Mouse (Mus musculus): ENCODE results near the gene a.
"Not testable (repeated sequence)": the region's sequence is repeated elsewhere in the genome, so short reads cannot be mapped to it uniquely, and the experiment has no call there.

a gene

DNA sequence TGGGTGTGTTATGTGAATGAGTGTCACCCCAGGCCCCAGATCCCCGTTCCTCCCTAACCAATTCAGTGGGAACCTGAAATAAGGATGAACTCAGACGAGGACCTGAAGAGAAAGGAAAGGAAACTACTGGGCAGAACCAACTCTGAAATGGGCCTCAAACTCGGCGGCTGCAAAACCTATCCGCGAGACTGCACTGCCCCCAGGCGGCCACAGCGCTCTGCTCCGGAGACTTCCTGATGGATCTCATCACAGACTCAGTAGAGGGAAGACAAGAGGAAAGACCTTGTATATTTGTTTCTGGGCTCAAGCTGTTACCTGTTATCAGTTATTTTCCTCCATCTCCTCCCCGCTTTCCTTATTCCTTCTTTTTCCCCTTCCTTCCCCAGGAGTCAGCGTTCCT, 151.9 kb downstream of the a start:
- H3K4me1 ChIP-seq (replicated peaks; ENCODE audit: low read depth, low read length), result peaks cover 9% of the 10 kb centered on the region; the same call in 1 of the 2 replicates
- no peak overlapping the region for H3K4me3 ChIP-seq (replicated peaks; ENCODE audit: low read length)
- no peaks in the 10 kb centered on the region for H3K36me3 ChIP-seq (ENCODE audit: insufficient read depth, low read length)
- no peak for TF ChIP-seq POU5F1 (IDR thresholded peaks at IDR 0.05; ENCODE audit: borderline replicate concordance, low read length)
- TF ChIP-seq NANOG (IDR thresholded peaks at IDR 0.05; ENCODE audit: borderline replicate concordance, low read length), result no peak
- peak; percentile 55 for TF ChIP-seq CTCF (conservative IDR thresholded peaks at IDR 0.05; ENCODE audit: low read length)
- no peaks in the 10 kb centered on the region for H3K9me3 ChIP-seq (ENCODE audit: low read length)
- H3K27me3 ChIP-seq (ENCODE audit: insufficient read depth, low read length), result peaks cover 29% of the 10 kb centered on the region

- Histone ChIP-seq H3K4me1 (replicated peaks; ENCODE audit: low read depth, low read length) (peaks cover 9% of the 10 kb centered on the region; the same call in 1 of the 2 replicates), H3K27me3 (ENCODE audit: insufficient read depth, low read length) (peaks cover 8% of the 10 kb centered on the region; the same call in 1 of the 2 replicates), H3K9me3 (ENCODE audit: low read length) (no peaks in the 10 kb centered on the region), H3K36me3 (ENCODE audit: insufficient read depth, low read length) (no peaks in the 10 kb centered on the region), H3K4me3 (replicated peaks; ENCODE audit: low read length) (no peak overlapping the region)
- TF ChIP-seq CTCF (conservative IDR thresholded peaks at IDR 0.05; ENCODE audit: low read length) (no peak), NANOG (IDR thresholded peaks at IDR 0.05; ENCODE audit: borderline replicate concordance, low read length) (no peak), POU5F1 (IDR thresholded peaks at IDR 0.05; ENCODE audit: borderline replicate concordance, low read length) (no peak)
Observed at GRCm38 (mm10) chr2:154946921-154947320, 155.7 kb downstream of the a start.

- no peaks in the 10 kb centered on the region for H3K9me3 ChIP-seq (ENCODE audit: low read length)
- no peak overlapping the region for H3K4me3 ChIP-seq (replicated peaks; ENCODE audit: low read length)
- H3K4me1 ChIP-seq (replicated peaks; ENCODE audit: low read depth, low read length), result no peaks in the 10 kb centered on the region
- no peaks in the 10 kb centered on the region for H3K27me3 ChIP-seq (ENCODE audit: insufficient read depth, low read length)
- no peaks in the 10 kb centered on the region for H3K36me3 ChIP-seq (ENCODE audit: insufficient read depth, low read length)
- TF ChIP-seq POU5F1 (IDR thresholded peaks at IDR 0.05; ENCODE audit: borderline replicate concordance, low read length), result no peak
- no peak for TF ChIP-seq CTCF (conservative IDR thresholded peaks at IDR 0.05; ENCODE audit: low read length)
Observed at GRCm38 (mm10) chr2:154949352-154949751, 158.2 kb downstream of the a start.

GRCm38 (mm10) chr2:154949877-154950276, 158.7 kb downstream of the a start:
- H3K27me3 ChIP-seq (ENCODE audit: insufficient read depth, low read length), result no peaks in the 10 kb centered on the region
- H3K4me3 ChIP-seq (replicated peaks; ENCODE audit: low read length), result no peak overlapping the region
- H3K9me3 ChIP-seq (ENCODE audit: low read length), result no peaks in the 10 kb centered on the region
- no peaks in the 10 kb centered on the region for H3K36me3 ChIP-seq (ENCODE audit: insufficient read depth, low read length)
- no peak for TF ChIP-seq POU5F1 (IDR thresholded peaks at IDR 0.05; ENCODE audit: borderline replicate concordance, low read length)
- no peak for TF ChIP-seq NANOG (IDR thresholded peaks at IDR 0.05; ENCODE audit: borderline replicate concordance, low read length)
- no peak for TF ChIP-seq CTCF (conservative IDR thresholded peaks at IDR 0.05; ENCODE audit: low read length)
- no peaks in the 10 kb centered on the region for H3K4me1 ChIP-seq (replicated peaks; ENCODE audit: low read depth, low read length)

GRCm38 (mm10) chr2:154950601-154951000, 159.4 kb downstream of the a start:
- Histone ChIP-seq H3K4me1 (replicated peaks; ENCODE audit: low read depth, low read length) (no peaks in the 10 kb centered on the region), H3K9me3 (ENCODE audit: low read length) (no peaks in the 10 kb centered on the region), H3K36me3 (ENCODE audit: insufficient read depth, low read length) (no peaks in the 10 kb centered on the region), H3K4me3 (replicated peaks; ENCODE audit: low read length) (no peak overlapping the region), H3K27me3 (ENCODE audit: insufficient read depth, low read length) (no peaks in the 10 kb centered on the region)
- no peak for TF ChIP-seq NANOG (IDR thresholded peaks at IDR 0.05; ENCODE audit: borderline replicate concordance, low read length)
- TF ChIP-seq POU5F1 (IDR thresholded peaks at IDR 0.05; ENCODE audit: borderline replicate concordance, low read length), result no peak
- no peak for TF ChIP-seq CTCF (conservative IDR thresholded peaks at IDR 0.05; ENCODE audit: low read length)

- Histone ChIP-seq H3K4me3 (replicated peaks; ENCODE audit: low read length) (no peak overlapping the region), H3K27me3 (ENCODE audit: insufficient read depth, low read length) (no peaks in the 10 kb centered on the region), H3K4me1 (replicated peaks; ENCODE audit: low read depth, low read length) (peaks cover 16% of the 10 kb centered on the region), H3K9me3 (ENCODE audit: low read length) (no peaks in the 10 kb centered on the region), H3K36me3 (ENCODE audit: insufficient read depth, low read length) (no peaks in the 10 kb centered on the region)
- TF ChIP-seq CTCF (conservative IDR thresholded peaks at IDR 0.05; ENCODE audit: low read length) (no peak), POU5F1 (IDR thresholded peaks at IDR 0.05; ENCODE audit: borderline replicate concordance, low read length) (no peak), NANOG (IDR thresholded peaks at IDR 0.05; ENCODE audit: borderline replicate concordance, low read length) (no peak)
Observed at GRCm38 (mm10) chr2:154959486-154959885, 168.3 kb downstream of the a start.

- Histone ChIP-seq H3K4me1 (replicated peaks; ENCODE audit: low read depth, low read length) (peaks cover 17% of the 10 kb centered on the region), H3K9me3 (ENCODE audit: low read length) (no peaks in the 10 kb centered on the region), H3K36me3 (ENCODE audit: insufficient read depth, low read length) (no peaks in the 10 kb centered on the region), H3K27me3 (ENCODE audit: insufficient read depth, low read length) (no peaks in the 10 kb centered on the region), H3K4me3 (replicated peaks; ENCODE audit: low read length) (no peak overlapping the region)
- TF ChIP-seq POU5F1 (IDR thresholded peaks at IDR 0.05; ENCODE audit: borderline replicate concordance, low read length), result no peak
- no peak for TF ChIP-seq NANOG (IDR thresholded peaks at IDR 0.05; ENCODE audit: borderline replicate concordance, low read length)
- no peak for TF ChIP-seq CTCF (conservative IDR thresholded peaks at IDR 0.05; ENCODE audit: low read length)
Observed at GRCm38 (mm10) chr2:154959909-154960308, 168.7 kb downstream of the a start.

GRCm38 (mm10) chr2:154963176-154963575, 172.0 kb downstream of the a start:
- H3K36me3 ChIP-seq (ENCODE audit: insufficient read depth, low read length), result no peaks in the 10 kb centered on the region
- H3K4me3 ChIP-seq (replicated peaks; ENCODE audit: low read length), result no peak overlapping the region
- H3K4me1 ChIP-seq (replicated peaks; ENCODE audit: low read depth, low read length), result peaks cover 17% of the 10 kb centered on the region
- H3K9me3 ChIP-seq (ENCODE audit: low read length), result no peaks in the 10 kb centered on the region
- H3K27me3 ChIP-seq (ENCODE audit: insufficient read depth, low read length), result no peaks in the 10 kb centered on the region
- no peak for TF ChIP-seq POU5F1 (IDR thresholded peaks at IDR 0.05; ENCODE audit: borderline replicate concordance, low read length)
- no peak for TF ChIP-seq CTCF (conservative IDR thresholded peaks at IDR 0.05; ENCODE audit: low read length)
- no peak for TF ChIP-seq NANOG (IDR thresholded peaks at IDR 0.05; ENCODE audit: borderline replicate concordance, low read length)

GRCm38 (mm10) chr2:154969740-154970397, 178.7 kb downstream of the a start:
- H3K9me3 ChIP-seq (ENCODE audit: low read length); H3K27me3 ChIP-seq (ENCODE audit: insufficient read depth, low read length); H3K4me1 ChIP-seq (replicated peaks; ENCODE audit: low read depth, low read length); H3K36me3 ChIP-seq (ENCODE audit: insufficient read depth, low read length); H3K4me3 ChIP-seq (replicated peaks; ENCODE audit: low read length): not testable (repeated sequence)

Measured in E14TG2a.4 (cell line).